11 mouse cellular contexts compared by ENCODE assay signal in genomic region chr1:90209069-90209468, GRCm38 (mm10). TPM values are rescaled to one million over a fixed set of nuclear protein-coding genes. Genes with fewer than 3 reads are reported as not detected.
DNase-seq lines count a peak whose midpoint lies in the region; ATAC-seq and TF ChIP-seq lines count a peak whose summit lies in the region.
"Had no signal": no experiment of that assay in that cellular context is flagged by ENCODE, and none has a peak within 500 bp of the region (broad histone marks: within the 10 kb centered on the region; RNA-seq: fewer than 3 reads in every experiment).

No protein-coding gene starts in this region.

- H3K36me3 ChIP-seq in heart, embryonic 16.5 days (ENCODE audit: control insufficient read depth, insufficient read depth): no peaks in the 10 kb centered on the region
- H3K36me3 ChIP-seq in CH12.LX (replicated peaks in 1 of 2; ENCODE audit: control insufficient read depth in 1 of 2, insufficient read depth in 1 of 2, low read length in 1 of 2): peaks cover 7 to 71% of the 10 kb centered on the region in 2 experiments
- H3K36me3 ChIP-seq in embryonic facial prominence, embryonic 14.5 days (ENCODE audit: control insufficient read depth, insufficient read depth, low read length): peaks cover 28% of the 10 kb centered on the region
- H3K36me3 ChIP-seq in limb, embryonic 13.5 days: peaks cover 31% of the 10 kb centered on the region
- H3K36me3 ChIP-seq: lung, embryonic 15.5 days had no signal

- DNase-seq in heart, adult 11 months: no peak
- no peak for DNase-seq in CH12.LX (ENCODE audit: extremely low read depth)
- DNase-seq in embryonic facial prominence, embryonic 14.5 days (ENCODE audit: low spot score): no peak
- DNase-seq in layer of hippocampus, postnatal 25 days (ENCODE audit: extremely low spot score in 1 of 2, low spot score in 1 of 2): no peak
- no peak for DNase-seq in thymus, adult 18-20 months
- DNase-seq in spleen, postnatal 36 days (ENCODE audit: low spot score in 2 of 2): no peak
- DNase-seq: right cerebral cortex, postnatal 14 days; thymus, postnatal 25 days had no signal

- H3K4me3 ChIP-seq in heart, embryonic 16.5 days (ENCODE audit: low read length): no peak overlapping the region
- H3K4me3 ChIP-seq in CH12.LX (replicated peaks in 1 of 3; ENCODE audit: low read depth in 2 of 3, low read length in 2 of 3, poor library complexity in 1 of 3): peak overlapping the region in 1 of 3 experiments; percentile 82
- 0 out of 2 replicates have a peak overlapping the region, but pooled peaks have one; percentile 62 for H3K4me3 ChIP-seq in embryonic facial prominence, embryonic 14.5 days (ENCODE audit: low read depth, low read length)
- peak overlapping the region; percentile 71; the same call in 1 of the 2 replicates for H3K4me3 ChIP-seq in limb, embryonic 13.5 days
- H3K4me3 ChIP-seq: lung, embryonic 15.5 days had no signal

- TF ChIP-seq POLR2A in CH12.LX (IDR thresholded peaks at IDR 0.05; ENCODE audit: low read depth, low read length): no peak

- in situ Hi-C loops in CH12.LX (cut with MboI; ENCODE audit: low pct_ligation_motif_present, low pct_unique_long_range_greater_than_20kb, low sequenced_read_pairs): loop anchor here (10.0 kb wide), 1 partner anchor 386 kb away; no protein-coding TSS in a partner anchor

- dilution Hi-C loops in CH12.LX (cut with MboI; ENCODE audit: extremely low pct_ligation_motif_present, extremely low pct_unique_long_range_greater_than_20kb, low sequenced_read_pairs): no loop called here

- no peak overlapping the region for H3K27ac ChIP-seq in heart, embryonic 16.5 days (ENCODE audit: low read length)
- H3K27ac ChIP-seq in CH12.LX (ENCODE audit: insufficient read depth, low read depth): no peak overlapping the region
- no peak overlapping the region for H3K27ac ChIP-seq in embryonic facial prominence, embryonic 14.5 days (replicated peaks; ENCODE audit: low read depth, low read length)
- no peak overlapping the region for H3K27ac ChIP-seq in limb, embryonic 13.5 days
- H3K27ac ChIP-seq: lung, embryonic 15.5 days had no signal

- no peaks in the 10 kb centered on the region for H3K9me3 ChIP-seq in heart, embryonic 16.5 days (replicated peaks; ENCODE audit: control insufficient read depth, low read length)
- no peaks in the 10 kb centered on the region for H3K9me3 ChIP-seq in CH12.LX (replicated peaks; ENCODE audit: low read length)
- H3K9me3 ChIP-seq in embryonic facial prominence, embryonic 14.5 days (ENCODE audit: control insufficient read depth, low read length): no peaks in the 10 kb centered on the region
- H3K9me3 ChIP-seq in limb, embryonic 13.5 days: no peaks in the 10 kb centered on the region
- H3K9me3 ChIP-seq: lung, embryonic 15.5 days had no signal

- peak overlapping the region; percentile 57 for H3K4me2 ChIP-seq in heart, embryonic 16.5 days (ENCODE audit: low read depth, low read length)
- H3K4me2 ChIP-seq in CH12.LX (ENCODE audit: insufficient read depth, low read depth, poor library complexity, severe bottlenecking): peak overlapping the region; percentile 82
- H3K4me2 ChIP-seq in embryonic facial prominence, embryonic 14.5 days (ENCODE audit: low read depth, low read length): peak overlapping the region; percentile 62
- H3K4me2 ChIP-seq in limb, embryonic 13.5 days (replicated peaks): peak overlapping the region; percentile 66

- no peak; the same call in 1 of the 2 replicates for TF ChIP-seq EP300 in CH12.LX (IDR thresholded peaks at IDR 0.05; ENCODE audit: low read length)

- peaks cover 20% of the 10 kb centered on the region for H3K4me1 ChIP-seq in heart, embryonic 16.5 days (ENCODE audit: control insufficient read depth, insufficient read depth, low read length)
- H3K4me1 ChIP-seq in CH12.LX (ENCODE audit: control insufficient read depth in 1 of 2, insufficient read depth in 2 of 2): peaks cover 30 to 71% of the 10 kb centered on the region in 2 experiments
- H3K4me1 ChIP-seq in embryonic facial prominence, embryonic 14.5 days (ENCODE audit: control insufficient read depth, insufficient read depth, low read length): peaks cover 60% of the 10 kb centered on the region
- peaks cover 53% of the 10 kb centered on the region for H3K4me1 ChIP-seq in limb, embryonic 13.5 days

- ATAC-seq in heart, embryonic 16.5 days (replicated peaks; ENCODE audit: extremely low read depth, insufficient read depth, low FRiP score): no peak
- no peak for ATAC-seq in embryonic facial prominence, embryonic 14.5 days (ENCODE audit: low read depth)
- no peak for ATAC-seq in limb, embryonic 13.5 days (ENCODE audit: low FRiP score, low read depth)

- H3K9ac ChIP-seq in heart, embryonic 16.5 days (ENCODE audit: low read length): no peak overlapping the region
- no peak overlapping the region for H3K9ac ChIP-seq in CH12.LX (ENCODE audit: insufficient read depth, low read depth)
- no peak overlapping the region for H3K9ac ChIP-seq in embryonic facial prominence, embryonic 14.5 days (ENCODE audit: low read depth, low read length)
- H3K9ac ChIP-seq in limb, embryonic 13.5 days: no peak overlapping the region
- H3K9ac ChIP-seq: lung, embryonic 15.5 days had no signal

- TF ChIP-seq CTCF in CH12.LX (conservative IDR thresholded peaks at IDR 0.05 in 1 of 2, IDR thresholded peaks at IDR 0.05 in 1 of 2; ENCODE audit: low read depth in 2 of 2, low read length in 2 of 2): no peak

- no peak for TF ChIP-seq RAD21 in CH12.LX (IDR thresholded peaks at IDR 0.05; ENCODE audit: low read depth, low read length)

- peaks cover 59% of the 10 kb centered on the region for H3K79me2 ChIP-seq in CH12.LX (replicated peaks; ENCODE audit: control insufficient read depth, extremely low read depth, insufficient read depth, poor library complexity, severe bottlenecking)

- no peaks in the 10 kb centered on the region for H3K27me3 ChIP-seq in heart, embryonic 16.5 days (ENCODE audit: control insufficient read depth, insufficient read depth, low read length)
- H3K27me3 ChIP-seq in CH12.LX (replicated peaks): no peaks in the 10 kb centered on the region
- H3K27me3 ChIP-seq in embryonic facial prominence, embryonic 14.5 days (replicated peaks; ENCODE audit: control insufficient read depth, insufficient read depth, low read length): no peaks in the 10 kb centered on the region
- H3K27me3 ChIP-seq in limb, embryonic 13.5 days: no peaks in the 10 kb centered on the region

- 77% methylated on average over 5 of the region's 5 CpGs for WGBS in heart, embryonic 16.5 days
- 64% methylated on average over 5 of the region's 5 CpGs for WGBS in embryonic facial prominence, embryonic 14.5 days
- 72% methylated on average over 5 of the region's 5 CpGs for WGBS in limb, embryonic 13.5 days

TF ChIP-seq in CH12.LX, 34 proteins besides CTCF, POLR2A, EP300 and RAD21:
- TF ChIP-seq MAFK (IDR thresholded peaks at IDR 0.05; ENCODE audit: insufficient replicate concordance, low read length) (peak; percentile 44; the same call in 1 of the 2 replicates), CHD2 (IDR thresholded peaks at IDR 0.05; ENCODE audit: low read length) (no peak)
TF ChIP-seq in CH12.LX: peak in this region for 1.

RNA-seq across cellular contexts. Expression of gene Ackr3, which starts 5.3 kb away (rescaled TPM):
- 23.8 and 27.0 TPM in 2 replicates for polyA plus RNA-seq in heart, embryonic 16.5 days (2015; fragmentation: Nextera tagmentation; extraction: Ambion mirVana)
- total RNA-seq in CH12.LX (2012; rRNA removed) (10.1 and 13.1 TPM in 2 replicates), CH12.LX (2014; rRNA removed) (18.0 and 23.1 TPM in 2 replicates)
- polyA plus RNA-seq in CH12.LX (2012; ENCODE audit: insufficient read length, low read depth): 25.6 and 34.4 TPM in 2 replicates
- 27.0 and 32.2 TPM in 2 replicates for polyA plus RNA-seq in embryonic facial prominence, embryonic 14.5 days (2014; fragmentation: Nextera tagmentation; extraction: Ambion mirVana)
- polyA plus RNA-seq in limb, embryonic 13.5 days (2015; fragmentation: Nextera tagmentation; extraction: Ambion mirVana): 40.5 and 41.7 TPM in 2 replicates
- 10 to 100 TPM; 15.5 to 16.7 TPM for total RNA-seq in layer of hippocampus, postnatal 25 days (2021)

RNA-seq across cellular contexts. Expression of gene Iqca, which starts 55.9 kb away (rescaled TPM):
- polyA plus RNA-seq in heart, embryonic 16.5 days (2015; fragmentation: Nextera tagmentation; extraction: Ambion mirVana): 0.16 and 0.37 TPM in 2 replicates
- not detected in 2 replicates for total RNA-seq in CH12.LX (2012; rRNA removed)
- total RNA-seq in CH12.LX (2014; rRNA removed): 0.19 TPM in 1 of 2 replicates, not detected in the other
- polyA plus RNA-seq in CH12.LX (2012; ENCODE audit: insufficient read length, low read depth): 1.0 TPM in 1 of 2 replicates, not detected in the other
- 0.73 and 1.8 TPM in 2 replicates for polyA plus RNA-seq in embryonic facial prominence, embryonic 14.5 days (2014; fragmentation: Nextera tagmentation; extraction: Ambion mirVana)
- polyA plus RNA-seq in limb, embryonic 13.5 days (2015; fragmentation: Nextera tagmentation; extraction: Ambion mirVana): 0.10 and 0.47 TPM in 2 replicates
- total RNA-seq in layer of hippocampus, postnatal 25 days (2021): 1 to 10 TPM in 1 of 2 experiments, under 1 TPM in 1; 0.76 to 1.7 TPM
